Mouse (Mus musculus): ENCODE measurements around the gene Zg16. TPM values are rescaled to one million over a fixed set of nuclear protein-coding genes. Genes with fewer than 3 reads are reported as not detected.

Zg16 gene
- not detected in 2 replicates for polyA plus RNA-seq (2012; ENCODE audit: low replicate concordance)

GRCm38 (mm10) chr7:127087278-127088010 is at the start of gene Zg16:
Zg16 (minus strand) TSS chr7:127087328.

GRCm38 (mm10) chr7:127121911-127122270 is 34.8 kb upstream of the Zg16 start, which contains the start of gene Qprt:
Qprt (minus strand) TSS chr7:127122226.

GRCm38 (mm10) chr7:127091114-127091896 is 4.2 kb upstream of the Zg16 start, which contains the start of gene AI467606:
AI467606 (plus strand) TSS chr7:127091359.

GRCm38 (mm10) chr7:127041851-127042672 is 45.1 kb downstream of the Zg16 start, which contains the start of gene Kif22:
Kif22 (minus strand) TSS chr7:127042471.

GRCm38 (mm10) chr7:127026984-127027726 is 60.0 kb downstream of the Zg16 start, which contains the start of gene Maz:
Maz (minus strand) TSS chr7:127027037.

GRCm38 (mm10) chr7:127020901-127021562 is 66.1 kb downstream of the Zg16 start, which contains the start of the genes Gm42742 and Prrt2:
Gm42742 (minus strand) TSS chr7:127021097.
Prrt2 (minus strand) TSS chr7:127021211.

GRCm38 (mm10) chr7:127016971-127017949 is 69.9 kb downstream of the Zg16 start, which contains the start of gene Pagr1a:
Pagr1a (minus strand) TSS chr7:127017352.

GRCm38 (mm10) chr7:127016481-127016485 is 70.8 kb downstream of the Zg16 start, which contains the start of gene Pagr1b:
Pagr1b (minus strand) TSS chr7:127016484.

GRCm38 (mm10) chr7:127014320-127014719 is 72.8 kb downstream of the Zg16 start, which contains the start of gene Mvp:
Mvp (minus strand) TSS chr7:127014621.

Other genes with a start within 250 kb of the Zg16 start
- not detected in 2 replicates for gene Doc2a, start 239.9 kb downstream of the Zg16 start, polyA plus RNA-seq (2012; ENCODE audit: low replicate concordance)
- gene Hirip3, start 225.4 kb downstream of the Zg16 start, polyA plus RNA-seq (2012; ENCODE audit: low replicate concordance), result 80.7 and 110 TPM in 2 replicates
- 1,584 and 1,973 TPM in 2 replicates for gene Ino80e, start 225.0 kb downstream of the Zg16 start, polyA plus RNA-seq (2012; ENCODE audit: low replicate concordance)
- gene Taok2, start 202.6 kb downstream of the Zg16 start, polyA plus RNA-seq (2012; ENCODE audit: low replicate concordance), result 249 and 381 TPM in 2 replicates
- gene Tmem219, start 164.4 kb downstream of the Zg16 start, polyA plus RNA-seq (2012; ENCODE audit: low replicate concordance), result 61.9 and 90.6 TPM in 2 replicates
- 31.6 and 58.9 TPM in 2 replicates for gene Kctd13, start 158.4 kb downstream of the Zg16 start, polyA plus RNA-seq (2012; ENCODE audit: low replicate concordance)
- not detected in 2 replicates for gene Asphd1, start 137.7 kb downstream of the Zg16 start, polyA plus RNA-seq (2012; ENCODE audit: low replicate concordance)
- gene Sez6l2, start 136.8 kb downstream of the Zg16 start, polyA plus RNA-seq (2012; ENCODE audit: low replicate concordance), result 1.1 and 3.1 TPM in 2 replicates
- gene Cdipt, start 111.4 kb downstream of the Zg16 start, polyA plus RNA-seq (2012; ENCODE audit: low replicate concordance), result 99.0 and 127 TPM in 2 replicates
- 0.24 TPM in 1 of 2 replicates, not detected in the other for gene Cdiptos, start 111.2 kb downstream of the Zg16 start, polyA plus RNA-seq (2012; ENCODE audit: low replicate concordance)
- 12.2 and 16.3 TPM in 2 replicates for gene Mvp, start 72.7 kb downstream of the Zg16 start, polyA plus RNA-seq (2012; ENCODE audit: low replicate concordance)
- gene Pagr1b, start 70.8 kb downstream of the Zg16 start, polyA plus RNA-seq (2012; ENCODE audit: low replicate concordance), result not detected in 2 replicates
- gene Pagr1a, start 70.0 kb downstream of the Zg16 start, polyA plus RNA-seq (2012; ENCODE audit: low replicate concordance), result 0.99 and 28.8 TPM in 2 replicates
- 89.5 and 197 TPM in 2 replicates for gene Gm42742, start 66.2 kb downstream of the Zg16 start, polyA plus RNA-seq (2012; ENCODE audit: low replicate concordance)
- 0.20 and 7.0 TPM in 2 replicates for gene Prrt2, start 66.1 kb downstream of the Zg16 start, polyA plus RNA-seq (2012; ENCODE audit: low replicate concordance)
- 992 and 1,684 TPM in 2 replicates for gene Maz, start 60.3 kb downstream of the Zg16 start, polyA plus RNA-seq (2012; ENCODE audit: low replicate concordance)
- 23.8 and 26.3 TPM in 2 replicates for gene Kif22, start 44.9 kb downstream of the Zg16 start, polyA plus RNA-seq (2012; ENCODE audit: low replicate concordance)
- gene AI467606, start 4.0 kb upstream of the Zg16 start, polyA plus RNA-seq (2012; ENCODE audit: low replicate concordance), result 99.5 and 130 TPM in 2 replicates
- 1.9 and 3.6 TPM in 2 replicates for gene Qprt, start 34.9 kb upstream of the Zg16 start, polyA plus RNA-seq (2012; ENCODE audit: low replicate concordance)
- 73.3 and 200 TPM in 2 replicates for gene Spn, start 50.5 kb upstream of the Zg16 start, polyA plus RNA-seq (2012; ENCODE audit: low replicate concordance)
- gene Cd2bp2, start 108.7 kb upstream of the Zg16 start, polyA plus RNA-seq (2012; ENCODE audit: low replicate concordance), result 55.9 and 67.9 TPM in 2 replicates
- 87.2 and 117 TPM in 2 replicates for gene Tbc1d10b, start 121.1 kb upstream of the Zg16 start, polyA plus RNA-seq (2012; ENCODE audit: low replicate concordance)
- gene Mylpf, start 121.6 kb upstream of the Zg16 start, polyA plus RNA-seq (2012; ENCODE audit: low replicate concordance), result 2.1 TPM in 1 of 2 replicates, not detected in the other
- gene Zfp553, start 145.7 kb upstream of the Zg16 start, polyA plus RNA-seq (2012; ENCODE audit: low replicate concordance), result 17.3 and 29.4 TPM in 2 replicates
- gene Sept1, start 145.8 kb upstream of the Zg16 start, polyA plus RNA-seq (2012; ENCODE audit: low replicate concordance), result 439 and 604 TPM in 2 replicates
- 141 and 154 TPM in 2 replicates for gene Zfp771, start 156.9 kb upstream of the Zg16 start, polyA plus RNA-seq (2012; ENCODE audit: low replicate concordance)
- 23.3 and 79.5 TPM in 2 replicates for gene Dctpp1, start 173.4 kb upstream of the Zg16 start, polyA plus RNA-seq (2012; ENCODE audit: low replicate concordance)
- gene Sephs2, start 186.7 kb upstream of the Zg16 start, polyA plus RNA-seq (2012; ENCODE audit: low replicate concordance), result 61.1 and 61.8 TPM in 2 replicates
- 8.1 and 8.8 TPM in 2 replicates for gene Itgal, start 208.9 kb upstream of the Zg16 start, polyA plus RNA-seq (2012; ENCODE audit: low replicate concordance)

Measured in leukemia stem cell, adult 10-12 weeks (primary cell).